Mouse (Mus musculus) embryonic facial prominence, embryonic 14.5 days (tissue): ENCODE measurements at regions not wholly inside any gene's neighbourhood (a gene's known extent, or its start where the extent isn't known, plus 50 kb on each side); places are given as distances from the start of the nearest gene placed in this dataset.
A peak's percentile ranks its signal among the peaks of the same experiment; 100 is the strongest.

Source experiments
- ATAC-seq: fragments of 200-750 bp; cut with Nextera tagmentation; 2 replicates; pipeline ENCODE4 v1.8.0; 2017; ENCODE audit warnings: low read depth, moderate number of reproducible peaks, moderate TSS enrichment
- DNase-seq: peaks from one replicate; pipeline ENCODE4 v3.0.0-alpha.2; 2015; ENCODE audit warnings: low spot score
- H3K27ac ChIP-seq: fragments of 300-500 bp; sonication (generic); replicated peaks from 2 replicates; pipeline ENCODE4 v1.5.1; 2014; ENCODE audit warnings: low read depth, mild to moderate bottlenecking, low read length, moderate library complexity
- H3K27me3 ChIP-seq: fragments of 300-500 bp; sonication (generic); replicated peaks from 2 replicates; pipeline ENCODE4 v1.6.1; 2014; ENCODE audit warnings: low read length; ENCODE audit not compliant: control insufficient read depth, insufficient read depth
- H3K36me3 ChIP-seq: fragments of 300-500 bp; sonication (generic); 2 replicates; pipeline ENCODE4 v1.6.1; 2014; ENCODE audit warnings: low read length, mixed read lengths; ENCODE audit not compliant: control insufficient read depth, insufficient read depth
- H3K4me1 ChIP-seq: fragments of 300-500 bp; sonication (generic); 2 replicates; pipeline ENCODE4 v1.6.1; 2014; ENCODE audit warnings: antibody characterized with exemption, low read length; ENCODE audit not compliant: control insufficient read depth, insufficient read depth
- H3K4me2 ChIP-seq: fragments of 300-500 bp; sonication (generic); 2 replicates; pipeline ENCODE4 v1.6.1; 2014; ENCODE audit warnings: low read depth, mild to moderate bottlenecking, low read length, moderate library complexity, mixed read lengths
- H3K4me3 ChIP-seq: fragments of 300-500 bp; sonication (generic); 2 replicates; pipeline ENCODE4 v1.5.1; 2014; ENCODE audit warnings: low read depth, mild to moderate bottlenecking, low read length
- H3K9ac ChIP-seq: fragments of 300-500 bp; sonication (generic); 2 replicates; pipeline ENCODE4 v1.6.1; 2014; ENCODE audit warnings: low read depth, mild to moderate bottlenecking, low read length, moderate library complexity, mixed read lengths
- H3K9me3 ChIP-seq: fragments of 300-500 bp; sonication (generic); 2 replicates; pipeline ENCODE4 v1.6.1; 2016; ENCODE audit warnings: low read length; ENCODE audit not compliant: control insufficient read depth
- WGBS: fragments of 180-500 bp; shearing (Covaris S2); extraction: QIAGEN DNeasy Blood & Tissue Kit; methylation state at CpG from one replicate; pipeline ENCODE4 v1.1.7; 2014; 5-methylcytosine and 5-hydroxymethylcytosine counted together

DNA sequence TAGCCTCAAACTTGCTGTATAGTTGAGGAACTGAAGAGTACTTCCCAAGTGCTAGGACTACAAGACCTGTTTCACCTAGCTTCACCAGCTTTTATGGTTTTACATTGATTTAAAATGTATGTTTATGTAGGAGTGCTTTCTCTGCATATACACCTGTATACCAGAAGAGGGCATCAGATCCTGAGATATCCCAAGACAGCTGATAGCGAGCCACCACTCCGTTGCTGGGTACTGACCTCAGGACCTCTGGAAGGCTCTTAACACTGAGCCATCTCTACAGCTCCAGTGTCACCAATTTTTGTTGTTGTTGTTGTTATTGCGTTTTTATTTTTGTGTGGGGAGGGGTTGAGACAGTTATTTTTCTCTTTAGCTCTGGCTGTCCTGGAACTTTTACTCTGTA, 55.9 kb upstream of the Ddx3x start:
- H3K4me1 ChIP-seq = no peaks in the 10 kb centered on the region
- H3K4me2 ChIP-seq = no peak overlapping the region
- H3K27ac ChIP-seq = no peak overlapping the region
- 7% methylated on average over 3 of the region's 3 CpGs for WGBS
- H3K9me3 ChIP-seq = no peaks in the 10 kb centered on the region
- H3K36me3 ChIP-seq = no peaks in the 10 kb centered on the region
- H3K9ac ChIP-seq = no peak overlapping the region
- H3K4me3 ChIP-seq = no peak overlapping the region
- ATAC-seq = no peak
- H3K27me3 ChIP-seq = peaks cover 4% of the 10 kb centered on the region; the same call in 1 of the 2 replicates
- DNase-seq = peak; percentile 25

- Histone ChIP-seq H3K4me1 (no peaks in the 10 kb centered on the region), H3K9me3 (no peaks in the 10 kb centered on the region), H3K27ac (no peak overlapping the region), H3K9ac (no peak overlapping the region), H3K4me3 (no peak overlapping the region), H3K27me3 (no peaks in the 10 kb centered on the region), H3K4me2 (no peak overlapping the region), H3K36me3 (no peaks in the 10 kb centered on the region)
- DNase-seq = no peak
- WGBS = 78% methylated on average over 3 of the region's 3 CpGs
- ATAC-seq = no peak
Measured at GRCm38 (mm10) chrX:13226429-13226828, 54.3 kb upstream of the Ddx3x start.

DNA sequence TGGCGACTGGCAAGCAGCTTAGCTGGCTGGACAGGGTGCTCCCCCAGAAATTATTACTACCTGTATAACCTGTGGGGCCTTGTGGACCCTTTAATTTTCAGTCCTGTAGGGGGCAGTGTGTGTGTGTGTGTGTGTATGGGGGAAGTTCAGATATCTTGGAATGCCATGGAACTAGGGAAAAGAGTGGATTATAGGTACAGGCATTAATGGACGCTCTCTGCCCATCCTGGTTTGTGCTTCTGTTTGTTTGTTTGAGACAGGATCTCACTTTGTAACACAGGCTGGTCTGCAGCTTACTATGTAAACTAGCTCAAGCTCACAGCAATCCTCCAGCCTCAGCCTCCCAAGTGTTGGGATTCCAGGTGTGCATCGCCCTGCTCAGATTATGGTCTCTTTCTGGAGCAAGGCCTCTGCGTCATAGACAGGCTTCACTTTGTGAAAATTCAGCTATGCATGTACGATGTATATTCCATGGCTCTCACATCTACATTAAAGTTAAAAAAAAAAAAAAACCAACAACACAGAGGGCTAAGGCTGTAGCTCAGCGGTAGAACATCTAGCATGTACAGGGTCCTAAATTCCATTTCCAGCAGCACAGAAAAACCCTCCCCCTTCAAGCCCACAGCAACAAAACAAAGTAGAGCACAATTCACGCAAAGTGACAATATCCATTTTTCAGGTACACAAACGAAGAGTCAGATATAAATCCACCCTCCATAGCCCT, 50.7 kb upstream of the Ddx3x start:
- no peaks in the 10 kb centered on the region for H3K27me3 ChIP-seq
- H3K4me1 ChIP-seq = no peaks in the 10 kb centered on the region
- H3K4me3 ChIP-seq = peak overlapping the region; percentile 37
- peak; percentile 48 for ATAC-seq
- no peaks in the 10 kb centered on the region for H3K36me3 ChIP-seq
- no peaks in the 10 kb centered on the region for H3K9me3 ChIP-seq
- H3K9ac ChIP-seq = peak overlapping the region; percentile 55
- H3K4me2 ChIP-seq = peak overlapping the region; percentile 58
- 25% methylated on average over 8 of the region's 8 CpGs for WGBS
- peak; percentile 64 for DNase-seq
- peak overlapping the region; percentile 81 for H3K27ac ChIP-seq

GRCm38 (mm10) chrX:13230615-13231179, 50.1 kb upstream of the Ddx3x start:
- DNase-seq (peak; percentile 98), ATAC-seq (peak; percentile 99)
- Histone ChIP-seq H3K9ac (peak overlapping the region; percentile 57), H3K4me1 (no peaks in the 10 kb centered on the region), H3K36me3 (no peaks in the 10 kb centered on the region), H3K4me3 (peak overlapping the region; percentile 37), H3K9me3 (no peaks in the 10 kb centered on the region), H3K27ac (peak overlapping the region; percentile 90), H3K4me2 (peak overlapping the region; percentile 58), H3K27me3 (no peaks in the 10 kb centered on the region)
- WGBS = 11% methylated on average over 17 of the region's 17 CpGs
